Mouse (Mus musculus): ENCODE data around the gene Rplp0.
A peak's percentile ranks its signal among the peaks of the same experiment; 100 is the strongest.
"Not testable (repeated sequence)": the region's sequence is repeated elsewhere in the genome, so short reads cannot be mapped to it uniquely, and the experiment has no call there.

Gene Rplp0

GRCm38 (mm10) chr5:115559237-115560101 is at the start of gene Rplp0:
Gene Rplp0 (plus strand): TSS chr5:115559467.
- peak; percentile 99 for DNase-seq

GRCm38 (mm10) chr5:115509790-115510689 is 49.2 kb upstream of the Rplp0 start:
- DNase-seq = no peak

- DNase-seq = no peak
These were observed 46.9 kb upstream of the Rplp0 start for GRCm38 (mm10) chr5:115512375-115512774.

GRCm38 (mm10) chr5:115513246-115513645 is 46.0 kb upstream of the Rplp0 start:
- DNase-seq = no peak

- DNase-seq = no peak
These were observed 45.5 kb upstream of the Rplp0 start for GRCm38 (mm10) chr5:115513721-115514120.

- no peak for DNase-seq
These were observed 44.9 kb upstream of the Rplp0 start for GRCm38 (mm10) chr5:115514346-115514745.

- peak; percentile 25 for DNase-seq
These were observed 44.2 kb upstream of the Rplp0 start for GRCm38 (mm10) chr5:115514896-115515587.

GRCm38 (mm10) chr5:115516081-115516907 is 43.0 kb upstream of the Rplp0 start:
- DNase-seq = peak; percentile 67

- no peak for DNase-seq
These were observed 42.4 kb upstream of the Rplp0 start for GRCm38 (mm10) chr5:115516908-115517307.

GRCm38 (mm10) chr5:115517501-115517900 is 41.8 kb upstream of the Rplp0 start:
- DNase-seq = peak; percentile 42

GRCm38 (mm10) chr5:115518214-115518613 is 41.1 kb upstream of the Rplp0 start:
- not testable (repeated sequence) for DNase-seq

- DNase-seq = no peak
These were observed 38.9 kb upstream of the Rplp0 start for GRCm38 (mm10) chr5:115520325-115520869.

- DNase-seq = peak; percentile 75
These were observed 37.5 kb upstream of the Rplp0 start for GRCm38 (mm10) chr5:115521553-115522461.

- peak; percentile 13 for DNase-seq
These were observed 36.7 kb upstream of the Rplp0 start for GRCm38 (mm10) chr5:115522531-115522930.

GRCm38 (mm10) chr5:115522981-115523499 is 36.2 kb upstream of the Rplp0 start:
- no peak for DNase-seq

GRCm38 (mm10) chr5:115523971-115524370 is 35.3 kb upstream of the Rplp0 start:
- DNase-seq = peak; percentile 18

GRCm38 (mm10) chr5:115524471-115524870 is 34.8 kb upstream of the Rplp0 start:
- DNase-seq = peak; percentile 30

- DNase-seq = no peak
These were observed 33.9 kb upstream of the Rplp0 start for GRCm38 (mm10) chr5:115525416-115525815.

GRCm38 (mm10) chr5:115525943-115526342 is 33.3 kb upstream of the Rplp0 start:
- DNase-seq = no peak

GRCm38 (mm10) chr5:115526456-115527202 is 32.6 kb upstream of the Rplp0 start:
- DNase-seq = no peak
